Mouse (Mus musculus) megakaryocyte, embryonic 14.5 days (primary cell): ENCODE measurements around the gene Speer4c.
"Not testable (repeated sequence)": the region's sequence is repeated elsewhere in the genome, so short reads cannot be mapped to it uniquely, and the experiment has no call there.

Source experiments
- FLI1 ChIP-seq: IDR thresholded peaks from 2 replicates; pipeline ENCODE4 v1.6.1; 2012; ENCODE audit warnings: low read length, inconsistent platforms, mixed read lengths
- GATA1 ChIP-seq: IDR thresholded peaks from 3 replicates; pipeline ENCODE4 v1.6.1; 2012; ENCODE audit warnings: mixed read lengths, low read length, inconsistent platforms, borderline replicate concordance

DNA sequence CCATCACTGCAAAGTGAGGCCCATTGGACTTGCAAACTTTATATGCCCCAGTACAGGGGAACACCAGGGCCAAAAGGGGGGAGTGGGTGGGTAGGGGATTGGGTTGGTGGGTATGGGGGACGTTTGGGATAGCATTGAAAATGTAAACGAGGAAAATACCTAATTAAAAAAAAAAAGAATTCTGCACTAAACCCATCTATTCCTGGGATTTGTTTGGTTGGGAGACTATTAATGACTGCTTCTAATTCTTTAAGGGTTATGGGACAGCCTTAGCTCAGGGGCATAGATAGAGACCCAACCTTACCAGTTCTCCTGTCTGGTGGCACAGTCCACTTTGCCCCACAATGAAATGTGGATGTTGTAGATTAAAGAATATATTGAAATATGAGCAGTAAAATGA, 16.4 kb downstream of the Speer4c start:
- TF ChIP-seq GATA1, FLI1: not testable (repeated sequence)
